8 mouse cellular contexts compared by ENCODE assay signal in the genomic region with DNA sequence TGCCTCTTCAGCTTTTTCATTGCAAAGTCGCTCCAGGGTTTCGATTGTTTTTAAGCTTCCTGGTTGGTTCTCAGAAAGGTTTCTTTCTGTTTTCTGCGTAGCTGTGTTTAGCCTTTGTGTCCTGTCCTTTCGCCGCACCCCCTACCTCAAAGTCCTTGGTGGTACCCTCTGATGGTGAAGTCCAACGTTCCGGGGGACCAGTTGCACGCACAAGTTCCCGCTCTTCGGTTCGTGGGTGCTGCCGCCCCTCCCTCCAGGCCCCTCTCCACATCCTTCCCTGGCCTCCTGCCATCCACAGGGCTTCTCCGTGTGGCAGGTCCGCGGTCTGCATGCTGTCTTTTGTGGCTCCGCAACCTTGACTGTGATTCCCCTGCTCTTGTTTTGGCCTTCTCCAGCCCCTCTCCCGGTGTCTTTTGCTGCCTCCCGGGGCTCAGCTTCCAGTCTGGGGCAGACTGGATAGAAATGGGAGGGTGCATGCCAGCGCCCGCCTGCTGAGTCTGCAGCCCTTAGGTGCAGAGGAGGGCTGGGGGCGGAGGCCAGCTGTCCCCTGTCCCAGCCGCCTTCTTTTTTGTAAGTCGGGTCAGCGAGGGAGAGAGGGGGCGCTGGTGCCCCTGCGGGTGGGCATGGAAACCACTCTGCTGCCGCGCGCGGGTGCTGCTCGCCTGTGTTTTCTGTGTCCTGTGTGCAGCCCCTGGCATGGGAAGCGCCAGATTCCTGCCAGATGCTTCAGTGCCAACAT. TPM values are rescaled to one million over a fixed set of nuclear protein-coding genes. Genes with fewer than 3 reads are reported as not detected.
DNase-seq lines count a peak whose midpoint lies in the region; ATAC-seq lines count a peak whose summit lies in the region.

No protein-coding gene starts in this region.

- 0 out of 2 replicates have a peak, but pooled peaks cover 5% of the 10 kb centered on the region for H3K27me3 ChIP-seq in forebrain, embryonic 14.5 days (replicated peaks; ENCODE audit: control insufficient read depth, insufficient read depth, low read length)
- no peaks in the 10 kb centered on the region for H3K27me3 ChIP-seq in hindbrain, embryonic 13.5 days

- 0% methylated on average over 32 of the region's 32 CpGs for WGBS in forebrain, embryonic 14.5 days
- under 1% methylated on average over 32 of the region's 32 CpGs for whole genome bisulfite sequencing in hindbrain, embryonic 13.5 days

- H3K36me3 ChIP-seq in forebrain, embryonic 14.5 days (ENCODE audit: control insufficient read depth, insufficient read depth, low read length): no peaks in the 10 kb centered on the region
- H3K36me3 ChIP-seq in hindbrain, embryonic 13.5 days: no peaks in the 10 kb centered on the region

- peak overlapping the region; percentile 98 for H3K4me2 ChIP-seq in forebrain, embryonic 14.5 days (ENCODE audit: low read length)
- peak overlapping the region; percentile 95 for H3K4me2 ChIP-seq in hindbrain, embryonic 13.5 days

- H3K4me3 ChIP-seq in forebrain, embryonic 14.5 days (ENCODE audit: low read depth, low read length): peak overlapping the region; percentile 52
- H3K4me3 ChIP-seq in hindbrain, embryonic 13.5 days: peak overlapping the region; percentile 61

- peak; percentile 13 for DNase-seq in 3T3-L1 (ENCODE audit: low read depth, low spot score)
- peak; percentile 43 for DNase-seq in adrenal gland, postnatal 10 days
- DNase-seq in forebrain, embryonic 14.5 days (ENCODE audit: low spot score): peak; percentile 69
- peak; percentile 18 for DNase-seq in left cerebral cortex, adult 11 months (ENCODE audit: low spot score)
- peak; percentile 53 for DNase-seq in lung, postnatal 14 days
- peak; percentile 75 to 79 for DNase-seq in right cerebral cortex, postnatal 10 days (ENCODE audit: low spot score in 2 of 2)
- DNase-seq in spleen, postnatal 4 days (ENCODE audit: low spot score in 2 of 2): no peak

- H3K9me3 ChIP-seq in forebrain, embryonic 14.5 days (replicated peaks; ENCODE audit: control insufficient read depth, low read length): no peaks in the 10 kb centered on the region
- no peaks in the 10 kb centered on the region for H3K9me3 ChIP-seq in hindbrain, embryonic 13.5 days

- no peak overlapping the region for H3K27ac ChIP-seq in forebrain, embryonic 14.5 days (ENCODE audit: low read depth, low read length)
- peak overlapping the region; percentile 72 for H3K27ac ChIP-seq in hindbrain, embryonic 13.5 days

- H3K9ac ChIP-seq in forebrain, embryonic 14.5 days (ENCODE audit: low read length): peak overlapping the region; percentile 71
- peak overlapping the region; percentile 82 for H3K9ac ChIP-seq in hindbrain, embryonic 13.5 days

- peak; percentile 81 for ATAC-seq in forebrain, embryonic 14.5 days
- ATAC-seq in hindbrain, embryonic 13.5 days (ENCODE audit: low FRiP score): peak; percentile 75

- peaks cover 7% of the 10 kb centered on the region; the same call in 1 of the 2 replicates for H3K4me1 ChIP-seq in forebrain, embryonic 14.5 days (ENCODE audit: control insufficient read depth, insufficient read depth, low read length)
- H3K4me1 ChIP-seq in hindbrain, embryonic 13.5 days (replicated peaks): peaks cover 45% of the 10 kb centered on the region

RNA-seq across cellular contexts. Expression of a gene that starts 3.7 kb away (rescaled TPM):
- total RNA-seq in adrenal gland, postnatal 10 days (2021): 1 to 10 TPM; 3.1 to 4.4 TPM
- 8.2 and 12.2 TPM in 2 replicates for polyA plus RNA-seq in forebrain, embryonic 14.5 days (2014; fragmentation: Nextera tagmentation; extraction: Ambion mirVana)
- polyA plus RNA-seq in hindbrain, embryonic 13.5 days (2015; fragmentation: Nextera tagmentation; extraction: Ambion mirVana): 17.5 and 19.8 TPM in 2 replicates

RNA-seq across cellular contexts. Expression of a gene that starts 49.3 kb away (rescaled TPM):
- total RNA-seq in adrenal gland, postnatal 10 days (2021): not detected
- not detected in 2 replicates for polyA plus RNA-seq in forebrain, embryonic 14.5 days (2014; fragmentation: Nextera tagmentation; extraction: Ambion mirVana)
- 0.12 TPM in 1 of 2 replicates, not detected in the other for polyA plus RNA-seq in hindbrain, embryonic 13.5 days (2015; fragmentation: Nextera tagmentation; extraction: Ambion mirVana)

Comparison
In these comparisons a context has a peak if more than half of its experiments do, and no peak if none do; other contexts are left out.
1. DNase-seq: peak in 3T3-L1 (single experiment), adrenal gland, postnatal 10 days (single experiment), forebrain, embryonic 14.5 days (single experiment), left cerebral cortex, adult 11 months (single experiment), lung, postnatal 14 days (single experiment) and right cerebral cortex, postnatal 10 days (2 of 2); none in spleen, postnatal 4 days (0 of 2).